Mouse (Mus musculus) R1 (cell line): ENCODE data around the gene Hist1h2bm.
A peak's percentile ranks its signal among the peaks of the same experiment; 100 is the strongest.

Experiments
- DNase-seq: peaks from one replicate; pipeline ENCODE4 v3.0.0-alpha.2; 2018; ENCODE audit warnings: low read depth, low spot score

Gene Hist1h2bm

GRCm38 (mm10) chr13:21727948-21728572, 6.2 kb downstream of the Hist1h2bm start:
- DNase-seq = peak; percentile 77

GRCm38 (mm10) chr13:21729544-21729943, 7.7 kb downstream of the Hist1h2bm start:
- DNase-seq = peak; percentile 61

- DNase-seq = peak; percentile 69
Measured at GRCm38 (mm10) chr13:21733466-21733865, 11.6 kb downstream of the Hist1h2bm start.

- peak; percentile 93 for DNase-seq
Measured at GRCm38 (mm10) chr13:21734010-21734905, 12.4 kb downstream of the Hist1h2bm start.

- DNase-seq = peak; percentile 93
Measured at GRCm38 (mm10) chr13:21734906-21735767, 13.3 kb downstream of the Hist1h2bm start, which contains the start of gene Hist1h4j. Gene Hist1h4j, plus strand, starts transcription at chr13:21735064.

- no peak for DNase-seq
Measured at GRCm38 (mm10) chr13:21745006-21745405, 23.2 kb downstream of the Hist1h2bm start.

- peak; percentile 65 for DNase-seq
Measured at GRCm38 (mm10) chr13:21749387-21750158, 27.7 kb downstream of the Hist1h2bm start.

GRCm38 (mm10) chr13:21750159-21751017, 28.5 kb downstream of the Hist1h2bm start, which contains the start of gene Hist1h4k:
Gene Hist1h4k, minus strand, starts transcription at chr13:21750505.
- peak; percentile 94 for DNase-seq

GRCm38 (mm10) chr13:21751417-21751816, 29.6 kb downstream of the Hist1h2bm start:
- DNase-seq = no peak

- DNase-seq = no peak
Measured at GRCm38 (mm10) chr13:21751827-21752226, 30.0 kb downstream of the Hist1h2bm start.

GRCm38 (mm10) chr13:21752356-21752755, 30.5 kb downstream of the Hist1h2bm start:
- DNase-seq = peak; percentile 22

- peak; percentile 58 for DNase-seq
Measured at GRCm38 (mm10) chr13:21753051-21753523, 31.2 kb downstream of the Hist1h2bm start.

- DNase-seq = peak; percentile 99
Measured at GRCm38 (mm10) chr13:21753524-21754285, 31.9 kb downstream of the Hist1h2bm start, which contains the start of the genes Hist1h2ak and Hist1h2bn. Gene Hist1h2ak, minus strand, starts transcription at chr13:21753827. Gene Hist1h2bn, plus strand, starts transcription at chr13:21754123.

- DNase-seq = peak; percentile 62
Measured at GRCm38 (mm10) chr13:21754294-21755001, 32.6 kb downstream of the Hist1h2bm start.

- DNase-seq = no peak
Measured at GRCm38 (mm10) chr13:21755707-21756106, 33.9 kb downstream of the Hist1h2bm start.
